Mouse (Mus musculus) liver, adult 2 months (tissue): Measurements from ENCODE around the gene Maff. TPM values are rescaled to one million over a fixed set of nuclear protein-coding genes. Genes with fewer than 3 reads are reported as not detected.

ENCODE experiments used
- DNase-seq: peaks from one replicate; pipeline ENCODE4 v3.0.0-alpha.2; 2011; ENCODE audit warnings: low read depth, low spot score; ENCODE audit errors: extremely low read depth
- H3K27ac ChIP-seq: fragments of 200-500 bp; replicated peaks from 2 replicates; pipeline ENCODE4 v1.5.1; 2012; ENCODE audit warnings: low read depth, mild to moderate bottlenecking, control low read depth, inconsistent platforms, low read length; ENCODE audit not compliant: insufficient read depth
- H3K27me3 ChIP-seq: fragments of 200-500 bp; 2 replicates; pipeline ENCODE4 v1.6.1; 2012; ENCODE audit warnings: mild to moderate bottlenecking, moderate library complexity, low read length, inconsistent platforms; ENCODE audit not compliant: control insufficient read depth, insufficient read depth
- H3K36me3 ChIP-seq: fragments of 200-500 bp; 2 replicates; pipeline ENCODE4 v1.6.1; 2012; ENCODE audit warnings: low read length, inconsistent platforms; ENCODE audit not compliant: control insufficient read depth, insufficient read depth
- H3K4me1 ChIP-seq: fragments of 200-500 bp; 2 replicates; pipeline ENCODE4 v1.6.1; 2011; ENCODE audit warnings: low read length; ENCODE audit not compliant: control insufficient read depth, insufficient read depth
- H3K4me3 ChIP-seq: fragments of 200-500 bp; 2 replicates; pipeline ENCODE4 v1.5.1; 2011; ENCODE audit warnings: low read depth, mild to moderate bottlenecking, control low read depth, low read length, moderate library complexity; ENCODE audit not compliant: insufficient read depth
- H3K79me2 ChIP-seq: fragments of 200-500 bp; 2 replicates; pipeline ENCODE4 v1.6.1; 2012; ENCODE audit warnings: inconsistent platforms, mild to moderate bottlenecking, low read length, moderate library complexity; ENCODE audit not compliant: control insufficient read depth, insufficient read depth
- H3K9ac ChIP-seq: fragments of 200-500 bp; 2 replicates; pipeline ENCODE4 v1.6.1; 2012; ENCODE audit warnings: low read depth, mild to moderate bottlenecking, control low read depth, inconsistent platforms, low read length
- CTCF ChIP-seq: fragments of 200-500 bp; IDR thresholded peaks from 2 replicates; pipeline ENCODE4 v1.5.1; 2011; ENCODE audit warnings: low read depth, low read length, control low read depth
- POLR2A ChIP-seq: fragments of 200-500 bp; IDR thresholded peaks from 2 replicates; pipeline ENCODE4 v1.6.1; 2011; ENCODE audit warnings: low read length, control low read depth; ENCODE audit not compliant: insufficient read depth; ENCODE audit errors: extremely low read depth
- WGBS: fragments of 180-500 bp; shearing (Covaris S2); methylation state at CpG from one replicate; pipeline ENCODE4 v1.1.7; 2018; 5-methylcytosine and 5-hydroxymethylcytosine counted together
- polyA plus RNA-seq: library from polyadenylated mRNA; depleted of rRNA; stranded (reverse); fragments of >200 nt; gene quantifications from 2 replicates; pipeline ENCODE4 v1.2.3, GENCODE M21; 2012
- total RNA-seq: library from RNA; depleted of rRNA; stranded (reverse); fragments of >200 nt; gene quantifications from 2 replicates; pipeline ENCODE4 v1.2.3, GENCODE M21; 2014

The Maff gene
- total and polyA plus RNA-seq, 2 experiments: 0.89 to 8.5 TPM

DNA sequence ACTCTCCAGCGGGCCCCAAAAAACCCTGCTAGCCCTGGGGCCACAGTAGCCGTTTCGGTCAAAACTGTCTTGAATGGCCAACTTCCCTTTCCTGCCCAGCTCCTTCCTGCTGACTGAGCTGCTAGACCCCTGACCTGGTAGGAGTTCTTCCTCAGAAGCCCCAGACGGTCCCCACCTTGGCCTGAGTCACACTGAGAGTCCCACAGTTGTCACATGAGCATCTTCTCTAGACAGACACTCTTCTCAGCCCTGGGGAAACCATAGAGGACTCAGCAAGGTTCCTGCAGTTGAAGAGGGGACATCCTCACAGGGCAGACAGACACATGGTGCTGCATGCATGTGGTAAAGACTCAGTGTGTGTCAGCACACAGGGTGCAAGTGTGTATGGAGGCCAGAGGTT lies 8.2 kb downstream of the Maff start:
- TF ChIP-seq POLR2A (no peak), CTCF (no peak)
- no peak overlapping the region for H3K4me3 ChIP-seq
- no peak for DNase-seq
- peaks cover 11% of the 10 kb centered on the region for H3K4me1 ChIP-seq
- no peaks in the 10 kb centered on the region for H3K27me3 ChIP-seq
- WGBS: 79% methylated on average over 4 of the region's 4 CpGs
- H3K36me3 ChIP-seq: no peaks in the 10 kb centered on the region
- H3K9ac ChIP-seq: no peak overlapping the region
- H3K79me2 ChIP-seq: peaks cover 9% of the 10 kb centered on the region
- H3K27ac ChIP-seq: no peak overlapping the region

DNA sequence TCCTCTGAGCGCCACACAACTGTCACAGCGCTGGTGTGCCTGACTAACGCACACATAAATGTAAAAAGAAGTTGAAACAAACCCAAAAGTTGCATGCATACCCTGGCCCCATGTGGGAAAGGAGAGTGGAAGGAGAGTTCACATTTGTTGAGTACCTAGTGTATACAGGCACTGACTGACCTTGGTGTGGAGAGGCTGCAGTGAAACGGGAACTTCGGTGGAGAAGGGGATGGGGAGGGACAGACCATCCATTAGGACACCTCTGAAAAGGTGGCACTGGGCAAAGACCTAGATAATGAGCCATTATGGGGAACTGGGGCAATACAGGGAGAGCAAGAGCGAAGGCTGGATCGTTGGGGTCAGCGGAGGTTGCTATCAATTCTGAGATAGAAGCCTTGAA lies 10.1 kb downstream of the Maff start:
- H3K79me2 ChIP-seq: no peaks in the 10 kb centered on the region
- no peak overlapping the region for H3K9ac ChIP-seq
- TF ChIP-seq POLR2A: no peak
- no peak for TF ChIP-seq CTCF
- no peak for DNase-seq
- no peak overlapping the region for H3K4me3 ChIP-seq
- 88% methylated on average over 8 of the region's 8 CpGs for WGBS
- H3K27ac ChIP-seq: no peak overlapping the region
- H3K27me3 ChIP-seq: no peaks in the 10 kb centered on the region
- H3K36me3 ChIP-seq: no peaks in the 10 kb centered on the region
- peaks cover 3% of the 10 kb centered on the region; the same call in 1 of the 2 replicates for H3K4me1 ChIP-seq

GRCm38 (mm10) chr15:79357036-79357911 lies 10.9 kb downstream of the Maff start:
- H3K9ac ChIP-seq: peak overlapping the region; percentile 65
- H3K27ac ChIP-seq: no peak overlapping the region
- WGBS: 18% methylated on average over 68 of the region's 77 CpGs
- H3K4me3 ChIP-seq: peak overlapping the region; percentile 39; the same call in 1 of the 2 replicates
- H3K36me3 ChIP-seq: no peaks in the 10 kb centered on the region
- TF ChIP-seq POLR2A: no peak
- TF ChIP-seq CTCF: no peak
- no peak for DNase-seq
- no peaks in the 10 kb centered on the region for H3K79me2 ChIP-seq
- H3K27me3 ChIP-seq: no peaks in the 10 kb centered on the region
- H3K4me1 ChIP-seq: peaks cover 3% of the 10 kb centered on the region; the same call in 1 of the 2 replicates

DNA sequence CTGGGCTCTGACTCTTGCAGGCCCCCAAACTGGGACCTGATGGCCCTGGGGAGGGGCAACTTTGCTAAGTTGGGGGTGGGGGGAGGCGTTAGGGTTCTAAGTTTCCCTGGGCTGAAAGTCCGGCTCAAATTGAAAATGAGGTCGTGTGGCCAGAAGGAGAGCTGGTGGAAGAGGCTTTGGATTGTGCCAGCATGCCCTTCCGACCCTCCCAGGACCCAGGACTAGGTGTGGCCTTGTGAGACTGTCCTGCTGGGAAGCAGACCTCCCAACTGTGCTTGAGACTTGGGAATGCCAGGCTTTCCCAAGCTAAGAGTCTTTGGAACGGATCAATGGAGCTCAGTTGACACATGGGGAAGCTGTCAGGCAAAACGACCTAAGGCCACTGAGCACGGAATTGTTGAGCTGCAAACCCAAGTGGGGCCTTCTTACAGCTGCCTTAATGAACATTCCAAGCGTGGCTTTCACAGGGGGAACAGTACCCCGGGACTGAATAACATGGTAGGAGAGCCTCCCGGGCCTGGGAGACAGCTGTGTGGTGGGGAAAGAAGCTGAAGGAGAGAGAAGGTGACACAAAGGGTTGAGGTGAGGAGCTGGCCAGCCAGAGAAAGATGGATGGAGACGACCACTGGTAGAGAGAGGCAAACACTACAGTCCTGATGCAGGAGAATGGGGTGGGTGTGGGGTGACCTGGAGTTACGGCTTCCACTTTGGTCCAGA lies 11.7 kb downstream of the Maff start:
- no peak for DNase-seq
- H3K4me1 ChIP-seq: peaks cover 3% of the 10 kb centered on the region; the same call in 1 of the 2 replicates
- 59% methylated on average over 12 of the region's 12 CpGs for WGBS
- TF ChIP-seq CTCF: no peak
- TF ChIP-seq POLR2A: no peak
- H3K4me3 ChIP-seq: no peak overlapping the region
- H3K27me3 ChIP-seq: no peaks in the 10 kb centered on the region
- H3K9ac ChIP-seq: no peak overlapping the region
- no peak overlapping the region for H3K27ac ChIP-seq
- no peaks in the 10 kb centered on the region for H3K79me2 ChIP-seq
- no peaks in the 10 kb centered on the region for H3K36me3 ChIP-seq

- WGBS: 20% methylated on average over 6 of the region's 6 CpGs
- DNase-seq: no peak
- no peak for TF ChIP-seq CTCF
- no peak for TF ChIP-seq POLR2A
- peaks cover under 1% of the 10 kb centered on the region; the same call in 1 of the 2 replicates for H3K36me3 ChIP-seq
- H3K79me2 ChIP-seq: no peaks in the 10 kb centered on the region
- no peaks in the 10 kb centered on the region for H3K27me3 ChIP-seq
- H3K27ac ChIP-seq: no peak overlapping the region
- no peak overlapping the region for H3K4me3 ChIP-seq
- peaks cover 3% of the 10 kb centered on the region; the same call in 1 of the 2 replicates for H3K4me1 ChIP-seq
- no peak overlapping the region for H3K9ac ChIP-seq
Measured at GRCm38 (mm10) chr15:79359954-79360353, 13.5 kb downstream of the Maff start.

DNA sequence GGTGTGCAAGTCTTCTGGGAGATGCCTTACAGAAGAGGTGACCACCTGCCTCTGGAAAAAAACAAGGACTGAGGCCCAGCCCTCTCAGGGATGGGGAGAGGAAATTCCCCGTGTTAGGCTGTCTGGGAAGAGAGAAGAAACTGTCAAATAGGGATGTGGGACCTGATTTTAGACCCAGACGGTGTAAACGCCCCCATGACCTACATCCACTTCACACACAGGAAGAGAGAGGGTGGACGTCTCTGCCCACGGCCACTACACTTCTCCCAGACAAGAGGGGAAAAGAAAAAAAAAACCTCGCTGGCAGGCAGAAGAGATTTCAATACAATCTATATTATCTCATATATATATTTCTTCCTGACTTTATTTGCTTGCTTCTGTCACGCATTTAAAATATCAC lies 13.9 kb downstream of the Maff start:
- no peaks in the 10 kb centered on the region for H3K79me2 ChIP-seq
- H3K4me3 ChIP-seq: no peak overlapping the region
- H3K27me3 ChIP-seq: no peaks in the 10 kb centered on the region
- H3K27ac ChIP-seq: no peak overlapping the region
- H3K4me1 ChIP-seq: peaks cover 3% of the 10 kb centered on the region; the same call in 1 of the 2 replicates
- no peak overlapping the region for H3K9ac ChIP-seq
- no peak for DNase-seq
- peaks cover 2% of the 10 kb centered on the region; the same call in 1 of the 2 replicates for H3K36me3 ChIP-seq
- 69% methylated on average over 7 of the region's 7 CpGs for WGBS
- TF ChIP-seq POLR2A (no peak), CTCF (no peak)
